Mouse (Mus musculus) NIH3T3 (cell line): ENCODE results near the gene Pald1.
A peak's percentile ranks its signal among the peaks of the same experiment; 100 is the strongest.

Experiments
- DNase-seq: peaks from one replicate; pipeline ENCODE4 v3.0.0-alpha.2; 2012; ENCODE audit warnings: low read depth

The Pald1 gene

GRCm38 (mm10) chr10:61331046-61331445, 52.3 kb downstream of the Pald1 start:
- peak; percentile 75 for DNase-seq

GRCm38 (mm10) chr10:61328927-61329326, 54.4 kb downstream of the Pald1 start:
- DNase-seq, result peak; percentile 68

GRCm38 (mm10) chr10:61327545-61327944, 55.8 kb downstream of the Pald1 start:
- DNase-seq, result no peak

DNA sequence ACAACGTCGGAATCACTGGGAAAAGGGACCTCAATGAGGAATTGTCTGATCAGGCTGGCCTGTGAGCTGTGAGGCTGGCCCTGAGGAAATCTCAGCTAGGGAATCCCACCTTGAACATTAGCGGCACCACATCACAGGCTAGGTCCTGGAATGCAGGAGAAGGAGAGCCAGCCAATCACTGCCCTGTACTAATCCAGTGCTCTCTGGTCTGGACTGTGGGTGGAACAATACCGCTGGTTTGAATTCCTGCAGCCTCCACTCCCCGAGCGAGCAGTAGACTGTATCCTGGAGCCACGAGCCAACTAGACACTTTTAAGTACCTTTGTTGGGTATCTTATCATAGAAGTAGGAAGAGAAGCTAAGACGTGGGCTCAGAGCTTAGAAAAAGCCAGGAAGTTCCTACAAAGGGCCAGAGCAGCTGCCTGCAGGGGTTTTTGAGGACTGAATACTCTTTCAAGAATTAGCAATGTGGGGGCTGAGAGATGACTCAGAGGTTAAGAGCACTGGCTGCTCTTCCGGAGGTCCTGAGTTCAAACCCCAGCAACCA, 57.5 kb downstream of the Pald1 start:
- DNase-seq, result peak; percentile 50

GRCm38 (mm10) chr10:61324717-61325116, 58.6 kb downstream of the Pald1 start:
- no peak for DNase-seq

DNA sequence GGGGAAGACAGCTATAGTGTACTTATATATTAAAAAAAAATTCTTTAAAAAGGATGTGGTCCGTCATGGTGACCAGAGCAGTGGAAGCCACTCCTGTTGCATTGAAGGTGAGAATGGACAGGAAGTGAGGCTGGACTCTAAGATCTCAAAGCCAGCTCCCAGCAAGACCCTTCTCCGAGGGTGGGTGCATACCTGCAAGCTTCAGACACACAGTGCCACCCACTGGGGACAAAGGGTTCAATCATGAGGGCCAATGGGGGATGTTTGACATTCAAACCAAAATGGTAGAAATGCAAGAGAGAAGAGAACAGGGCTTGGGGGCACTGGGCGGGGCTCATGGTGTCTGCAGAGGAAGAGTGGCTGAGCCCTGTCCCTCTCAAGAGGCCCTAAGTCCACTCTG, 64.8 kb downstream of the Pald1 start:
- DNase-seq, result no peak

DNA sequence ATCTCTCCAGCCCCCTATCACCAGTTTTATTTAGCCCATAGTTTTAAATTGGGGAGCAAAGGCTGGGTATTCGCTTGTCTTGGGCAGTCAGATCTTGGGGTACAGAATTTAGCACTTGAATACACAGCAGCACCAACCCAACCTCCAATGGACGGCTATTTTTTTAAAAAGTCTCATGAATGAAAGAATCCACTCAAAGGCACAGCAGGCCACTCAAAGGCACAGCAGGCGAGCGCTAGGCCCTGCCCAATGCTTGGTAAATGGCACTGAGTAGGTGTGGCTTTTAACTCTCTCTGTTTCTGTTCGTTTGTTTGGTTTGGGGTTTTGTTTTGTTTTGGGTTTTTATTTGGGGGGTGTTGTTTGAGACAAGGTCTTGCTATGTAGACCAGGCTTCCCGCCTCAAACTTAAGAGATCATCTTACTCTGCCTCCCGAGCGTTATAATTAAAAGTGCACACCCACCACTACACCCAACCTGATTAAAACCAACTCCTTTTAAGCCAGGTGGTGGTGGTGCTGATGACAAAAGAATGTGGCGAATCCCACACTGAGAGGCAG, 67.9 kb downstream of the Pald1 start:
- DNase-seq, result no peak

DNA sequence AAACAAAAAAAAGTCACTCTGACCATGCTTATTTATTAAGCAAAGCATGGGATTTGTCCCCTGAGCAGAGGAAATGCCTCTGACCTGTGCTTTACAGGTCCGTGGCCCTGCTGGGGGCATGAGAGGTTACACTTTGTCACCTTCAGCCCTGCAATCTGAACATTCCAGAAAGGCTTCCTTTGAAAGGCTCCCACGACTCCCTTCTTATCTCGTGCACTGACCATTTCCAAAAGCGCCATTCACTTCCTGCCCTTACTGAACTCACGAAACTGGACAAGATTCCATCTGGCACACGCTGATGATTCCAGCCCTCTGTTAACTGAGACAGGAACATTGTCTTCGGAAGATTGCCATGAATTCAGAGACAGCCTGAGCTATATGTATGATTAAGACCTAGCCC, 69.6 kb downstream of the Pald1 start:
- DNase-seq, result no peak

DNA sequence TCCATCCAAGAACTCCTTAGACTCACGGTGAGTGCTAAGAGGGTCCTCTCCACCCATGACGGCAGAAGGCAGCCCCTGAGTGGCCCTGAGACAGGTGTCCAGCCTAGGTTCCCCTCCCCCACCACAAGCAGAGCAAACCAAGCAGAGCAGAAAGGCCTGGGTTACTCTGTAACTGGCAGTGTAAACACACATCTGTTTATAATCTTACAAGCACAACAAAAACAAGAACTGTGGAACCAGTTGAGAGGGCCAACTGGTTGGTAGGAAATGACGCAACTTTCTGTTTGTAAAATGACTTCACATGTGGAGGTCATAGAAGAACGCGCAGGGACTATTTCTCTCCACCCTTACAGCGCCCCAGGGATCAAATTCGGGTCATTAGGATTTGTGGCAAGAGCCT, 70.6 kb downstream of the Pald1 start:
- peak; percentile 67 for DNase-seq

GRCm38 (mm10) chr10:61312159-61312558, 71.2 kb downstream of the Pald1 start:
- no peak for DNase-seq

- DNase-seq, result peak; percentile 34
Measured at GRCm38 (mm10) chr10:61308706-61309320, 74.5 kb downstream of the Pald1 start.

GRCm38 (mm10) chr10:61305928-61306590, 77.3 kb downstream of the Pald1 start:
- no peak for DNase-seq

DNA sequence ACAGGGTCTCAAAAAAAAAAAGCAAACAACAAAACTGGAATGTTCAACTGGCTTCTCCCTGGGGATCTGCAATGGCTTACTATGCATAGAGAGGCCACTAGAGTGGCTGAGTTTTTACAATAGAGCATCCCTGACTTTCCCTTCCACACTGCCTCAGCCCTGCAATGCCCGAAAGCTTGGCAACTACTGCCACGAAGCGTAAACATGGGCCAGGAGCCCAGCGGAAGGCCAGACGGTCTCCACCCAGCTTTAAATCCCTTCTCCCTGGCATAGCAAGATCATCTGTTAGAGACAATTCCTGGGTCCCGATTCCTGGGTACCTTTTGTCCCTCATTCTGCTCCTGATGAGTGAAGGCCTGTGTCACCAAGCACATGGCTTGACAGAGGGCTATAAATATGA, 79.3 kb downstream of the Pald1 start:
- peak; percentile 46 for DNase-seq

DNA sequence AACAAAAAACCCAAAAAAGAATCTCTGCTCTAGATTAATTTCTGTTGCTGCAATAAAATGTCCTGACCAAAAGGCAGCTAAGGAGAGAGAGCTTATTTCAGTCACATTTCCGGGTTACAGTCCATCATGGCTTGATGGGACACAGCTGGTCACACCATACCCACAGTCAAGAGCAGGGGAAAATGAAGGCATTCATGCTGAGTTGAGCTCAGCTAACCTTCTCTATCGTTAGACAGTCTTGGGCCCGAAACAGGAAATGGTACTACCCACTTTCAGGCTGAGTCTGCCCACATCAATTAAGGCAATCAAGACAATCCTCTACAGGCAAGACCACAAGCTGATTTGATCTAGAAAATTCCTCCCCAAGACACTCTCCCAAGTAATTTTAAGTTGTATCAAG, 82.3 kb downstream of the Pald1 start:
- DNase-seq, result no peak

DNA sequence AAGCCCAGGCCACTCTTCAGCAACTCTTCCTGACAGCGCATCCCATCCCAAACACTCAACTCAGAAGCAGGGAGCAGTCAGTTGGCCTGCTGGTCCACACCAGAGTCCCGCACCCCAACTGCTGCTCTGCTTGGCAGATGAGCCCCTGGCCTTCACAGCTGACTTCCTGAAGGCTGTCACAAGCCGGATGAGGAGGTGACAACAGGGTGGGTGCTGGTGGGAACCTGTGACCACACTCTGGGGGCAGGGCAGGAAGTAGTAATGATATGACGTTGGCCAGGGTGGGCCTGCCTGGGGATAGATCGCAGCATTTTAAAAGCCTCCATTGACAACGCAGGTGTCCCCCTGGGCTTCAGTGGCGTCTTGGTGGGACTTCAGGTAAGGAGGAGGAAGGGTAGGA, 85.9 kb downstream of the Pald1 start, which contains the start of gene Prf1:
TSS of gene Prf1 (plus strand) at position 357 of the 400 bp plus-strand sequence.
- DNase-seq, result no peak

DNA sequence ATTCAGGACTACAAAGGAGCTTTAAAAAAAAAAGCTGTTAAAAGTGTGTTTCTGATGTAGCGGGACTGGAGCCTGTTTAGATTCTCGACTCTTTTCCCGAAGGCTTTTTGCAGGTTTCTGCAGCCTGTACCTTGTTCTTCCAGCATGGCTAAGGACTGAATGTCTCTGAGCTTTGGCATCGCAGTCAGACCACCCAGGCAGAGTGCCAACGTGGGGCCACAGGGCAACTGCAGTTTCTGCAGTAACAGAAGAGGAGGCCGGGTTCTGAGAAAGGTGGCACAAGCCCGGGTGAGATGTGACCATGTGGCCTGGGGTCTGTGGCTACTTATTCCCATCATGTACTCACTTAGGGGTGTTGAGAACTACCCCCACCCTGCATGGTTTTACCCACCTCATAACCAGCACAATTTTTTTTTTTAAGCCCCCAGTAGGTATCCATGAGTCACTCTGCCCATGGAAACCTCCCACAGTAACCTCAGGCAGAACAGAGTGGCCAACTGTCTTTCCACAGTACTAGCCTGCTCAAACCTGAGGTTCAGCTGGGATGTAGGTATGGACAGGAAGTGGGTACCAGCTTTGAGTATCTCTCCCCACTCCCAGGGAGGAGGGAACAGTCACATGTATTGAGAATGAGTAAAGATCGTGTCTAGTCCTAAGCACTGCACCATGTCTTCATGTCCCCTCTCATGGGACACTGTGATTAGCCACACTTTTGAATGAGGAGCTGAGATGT, 86.5 kb downstream of the Pald1 start:
- DNase-seq, result no peak

GRCm38 (mm10) chr10:61294242-61294641, 89.1 kb downstream of the Pald1 start:
- DNase-seq, result peak; percentile 87

DNA sequence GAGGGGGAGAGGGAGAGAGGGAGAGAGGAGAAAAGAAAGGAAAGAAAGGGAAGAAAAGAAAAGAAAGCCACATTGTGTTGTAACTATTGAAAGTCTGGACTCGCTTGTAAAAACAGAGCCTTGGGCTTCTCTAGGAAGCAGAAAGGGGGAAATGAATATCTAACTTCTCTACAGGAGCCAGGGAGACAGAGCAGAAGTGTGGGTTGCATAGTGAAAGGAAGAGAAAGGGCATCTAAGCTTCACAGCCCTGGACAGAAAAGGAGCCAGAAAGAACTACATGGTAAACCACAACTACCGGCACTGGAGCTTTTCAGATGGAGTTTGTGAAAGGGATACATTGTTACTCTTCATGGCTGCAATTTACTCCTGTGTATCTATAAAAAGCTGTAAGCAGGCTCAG, 92.9 kb downstream of the Pald1 start:
- DNase-seq, result no peak

DNA sequence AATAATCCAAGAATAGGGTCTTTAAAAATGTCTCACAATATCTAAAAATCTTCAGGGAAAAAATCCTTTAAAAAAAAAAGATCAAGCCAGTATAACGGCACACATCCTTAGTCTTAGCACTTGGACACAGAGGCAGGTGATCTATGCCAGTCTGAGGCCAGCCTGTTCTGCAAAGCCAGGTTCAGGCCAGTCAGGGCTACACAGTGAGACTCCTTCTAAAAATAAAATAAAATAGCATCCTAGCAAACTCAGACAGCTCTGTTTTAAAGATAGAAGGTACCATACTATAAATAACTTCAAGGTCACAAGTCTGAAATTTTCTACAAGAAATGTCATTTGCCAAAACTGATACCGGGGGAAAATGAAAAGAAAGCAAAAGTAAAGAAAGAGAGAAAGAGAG, 93.3 kb downstream of the Pald1 start:
- DNase-seq, result no peak

DNA sequence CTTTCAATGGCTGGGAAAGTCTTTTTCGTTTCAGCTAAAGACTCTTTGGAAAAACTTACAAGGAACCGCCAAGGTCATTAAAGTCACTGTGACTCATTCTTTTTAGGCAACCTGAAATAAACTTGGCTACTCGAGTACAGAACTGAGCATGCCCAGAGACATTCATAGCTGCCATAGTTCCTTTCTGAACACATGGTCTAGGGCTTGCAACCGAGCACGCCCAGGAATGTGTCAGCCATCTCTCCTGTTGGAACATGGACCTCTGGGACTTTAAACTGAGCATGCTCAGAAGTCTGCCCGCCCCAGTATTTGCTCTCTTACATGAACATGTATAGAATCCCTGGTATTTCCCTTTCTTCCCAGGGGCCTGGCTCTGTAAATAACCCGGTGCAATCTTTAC, 97.1 kb downstream of the Pald1 start:
- DNase-seq, result peak; percentile 94

DNA sequence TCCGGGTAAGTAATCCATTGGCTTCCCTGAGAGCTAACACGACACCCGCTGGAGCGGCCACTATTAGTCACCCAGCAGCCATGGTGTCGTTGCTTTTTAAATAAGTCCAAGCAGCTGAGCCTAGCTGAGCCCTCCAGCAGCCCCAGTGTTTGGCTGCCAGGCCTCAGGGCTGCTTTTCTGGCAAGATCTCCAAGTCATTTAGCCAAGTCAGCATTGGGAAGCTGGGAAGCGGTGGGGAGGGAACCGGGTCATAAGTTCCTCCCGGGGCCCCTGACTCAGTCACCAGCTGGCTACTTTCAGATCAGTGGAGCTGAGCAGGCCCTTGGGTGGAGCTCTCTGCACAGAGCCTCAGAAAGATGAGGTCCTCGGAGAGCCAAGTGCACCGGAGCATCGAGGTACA, 98.1 kb downstream of the Pald1 start:
- DNase-seq, result peak; percentile 92

DNA sequence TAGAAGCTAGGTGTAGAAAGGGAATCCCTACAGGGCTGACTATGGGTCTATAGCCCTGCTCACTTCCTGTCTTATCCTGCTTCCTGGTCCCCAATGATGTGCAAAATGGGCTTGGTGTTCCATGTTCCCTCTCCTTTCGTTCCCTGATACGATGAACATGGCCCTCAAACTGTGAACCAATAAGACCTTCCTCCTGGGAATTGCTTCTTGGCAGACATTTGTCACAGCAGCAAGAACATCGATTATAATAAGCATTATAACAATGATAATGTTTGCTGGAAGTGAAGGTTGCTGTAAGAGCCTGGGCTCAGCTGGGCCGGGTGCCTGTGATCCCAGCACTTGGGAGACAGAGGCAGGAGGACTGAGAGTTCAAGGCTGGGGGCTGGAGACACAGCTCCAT, 99.0 kb downstream of the Pald1 start:
- DNase-seq, result no peak

- DNase-seq, result no peak
Measured at GRCm38 (mm10) chr10:61281115-61281514, 102.2 kb downstream of the Pald1 start.
